Mouse (Mus musculus) CH12.LX (cell line): ENCODE data around the gene Ccdc115. TPM values are rescaled to one million over a fixed set of nuclear protein-coding genes. Genes with fewer than 3 reads are reported as not detected.

Experiments
- DNase-seq: peaks from one replicate; pipeline ENCODE4 v3.0.0-alpha.2; 2013; ENCODE audit errors: extremely low read depth
- H3K27ac ChIP-seq: 2 replicates; pipeline ENCODE4 v1.5.1; 2012; ENCODE audit warnings: low read depth, mild to moderate bottlenecking, control low read depth, moderate library complexity; ENCODE audit not compliant: insufficient read depth
- H3K27me3 ChIP-seq: replicated peaks from 2 replicates; pipeline ENCODE3; 2012; ENCODE audit warnings: inconsistent platforms
- H3K36me3 ChIP-seq, 2 experiments: replicated peaks in 1 of 2; 2 replicates each; pipeline versions ENCODE3 to v1.6.1; 2012; ENCODE audit warnings: inconsistent platforms in 1 of 2, low read length in 1 of 2, mild to moderate bottlenecking in 1 of 2, mixed read lengths in 1 of 2, moderate library complexity in 1 of 2; ENCODE audit not compliant: control insufficient read depth in 1 of 2, insufficient read depth in 1 of 2
- H3K4me1 ChIP-seq, 2 experiments: 2 replicates each; pipeline ENCODE4 v1.6.1; 2012; ENCODE audit warnings: inconsistent platforms in 1 of 2, moderate library complexity in 1 of 2; ENCODE audit not compliant: insufficient read depth in 2 of 2, control insufficient read depth in 1 of 2
- H3K4me2 ChIP-seq: 2 replicates; pipeline ENCODE4 v1.6.1; 2012; ENCODE audit warnings: low read depth, mild to moderate bottlenecking, control low read depth; ENCODE audit not compliant: poor library complexity, insufficient read depth, severe bottlenecking
- H3K4me3 ChIP-seq, 3 experiments: fragments of 150-350 bp in 1 of 3; sonication (generic) in 1 of 3; replicated peaks in 1 of 3; 2 replicates each; pipeline versions ENCODE3 to v1.5.1; 2011 to 2012; ENCODE audit warnings: low read depth in 2 of 3, low read length in 2 of 3, mild to moderate bottlenecking in 2 of 3, moderate library complexity in 2 of 3, control low read depth in 1 of 3, improper control_type of control experiment in 1 of 3, inconsistent platforms in 1 of 3, mixed read lengths in 1 of 3; ENCODE audit not compliant: poor library complexity in 1 of 3
- H3K79me2 ChIP-seq: replicated peaks from 2 replicates; pipeline ENCODE4 v1.6.1; 2012; ENCODE audit warnings: mild to moderate bottlenecking, moderate library complexity; ENCODE audit not compliant: control insufficient read depth, poor library complexity, insufficient read depth, severe bottlenecking; ENCODE audit errors: extremely low read depth
- H3K9ac ChIP-seq: 2 replicates; pipeline ENCODE4 v1.6.1; 2012; ENCODE audit warnings: low read depth, mild to moderate bottlenecking, control low read depth, moderate library complexity; ENCODE audit not compliant: insufficient read depth
- H3K9me3 ChIP-seq: replicated peaks from 2 replicates; pipeline ENCODE3; 2012; ENCODE audit warnings: low read length, inconsistent platforms, mixed read lengths
- BHLHE40 ChIP-seq: IDR thresholded peaks from 2 replicates; pipeline ENCODE4 v1.6.1; 2011; ENCODE audit warnings: mild to moderate bottlenecking, low read depth, low read length, improper control_type of control experiment
- CHD1 ChIP-seq: IDR thresholded peaks from 2 replicates; pipeline ENCODE4 v1.6.1; 2012; ENCODE audit warnings: low read depth, low read length, improper control_type of control experiment, inconsistent platforms
- CHD2 ChIP-seq: IDR thresholded peaks from 2 replicates; pipeline ENCODE4 v1.6.1; 2011; ENCODE audit warnings: low read length, improper control_type of control experiment
- CTCF ChIP-seq, 2 experiments: IDR thresholded peaks in 1 of 2; conservative IDR thresholded peaks in 1 of 2; 2 replicates each; pipeline ENCODE4 v1.5.1; 2011 to 2012; ENCODE audit warnings: low read depth in 2 of 2, low read length in 2 of 2, improper control_type of control experiment in 1 of 2, inconsistent platforms in 1 of 2, mild to moderate bottlenecking in 1 of 2, moderate library complexity in 1 of 2
- E2F4 ChIP-seq: IDR thresholded peaks from 2 replicates; pipeline ENCODE4 v1.6.1; 2011; ENCODE audit warnings: low read depth, low read length, improper control_type of control experiment; ENCODE audit not compliant: insufficient replicate concordance
- ELF1 ChIP-seq: IDR thresholded peaks from 2 replicates; pipeline ENCODE4 v1.6.1; 2014; ENCODE audit warnings: low read depth, mild to moderate bottlenecking, inconsistent platforms, low read length, improper control_type of control experiment
- EP300 ChIP-seq: IDR thresholded peaks from 2 replicates; pipeline ENCODE4 v1.6.1; 2011; ENCODE audit warnings: low read length, improper control_type of control experiment
- ETS1 ChIP-seq: conservative IDR thresholded peaks from 2 replicates; pipeline ENCODE4 v1.6.1; 2012; ENCODE audit warnings: low read depth, mild to moderate bottlenecking, inconsistent platforms, low read length, improper control_type of control experiment, moderate library complexity
- GABPA ChIP-seq: IDR thresholded peaks from 2 replicates; pipeline ENCODE4 v1.6.1; 2012; ENCODE audit warnings: low read depth, low read length, improper control_type of control experiment, inconsistent platforms; ENCODE audit not compliant: insufficient replicate concordance
- HCFC1 ChIP-seq: IDR thresholded peaks from 2 replicates; pipeline ENCODE4 v1.6.1; 2012; ENCODE audit warnings: low read depth, mild to moderate bottlenecking, inconsistent platforms, low read length, improper control_type of control experiment
- IRF4 ChIP-seq: IDR thresholded peaks from 2 replicates; pipeline ENCODE4 v1.6.1; 2014; ENCODE audit warnings: low read depth, mild to moderate bottlenecking, inconsistent platforms, low read length, improper control_type of control experiment
- JUN ChIP-seq: IDR thresholded peaks from 2 replicates; pipeline ENCODE4 v1.6.1; 2011; ENCODE audit warnings: low read depth, mild to moderate bottlenecking, low read length, improper control_type of control experiment, moderate library complexity; ENCODE audit not compliant: insufficient read depth
- JUND ChIP-seq: conservative IDR thresholded peaks from 2 replicates; pipeline ENCODE4 v1.6.1; 2011; ENCODE audit warnings: low read depth, low read length, improper control_type of control experiment
- KAT2A ChIP-seq: IDR thresholded peaks from 2 replicates; pipeline ENCODE4 v1.6.1; 2012; ENCODE audit warnings: low read length, improper control_type of control experiment, inconsistent platforms; ENCODE audit not compliant: insufficient replicate concordance
- MAFK ChIP-seq: IDR thresholded peaks from 2 replicates; pipeline ENCODE4 v1.6.1; 2011; ENCODE audit warnings: low read length, improper control_type of control experiment; ENCODE audit not compliant: insufficient replicate concordance
- MAX ChIP-seq: IDR thresholded peaks from 2 replicates; pipeline ENCODE4 v1.6.1; 2011; ENCODE audit warnings: low read length, improper control_type of control experiment
- MAZ ChIP-seq: IDR thresholded peaks from 2 replicates; pipeline ENCODE4 v1.6.1; 2012; ENCODE audit warnings: low read depth, mild to moderate bottlenecking, inconsistent platforms, low read length, improper control_type of control experiment, moderate library complexity
- MEF2A ChIP-seq: IDR thresholded peaks from 2 replicates; pipeline ENCODE4 v1.6.1; 2014; ENCODE audit warnings: low read depth, mild to moderate bottlenecking, inconsistent platforms, low read length, improper control_type of control experiment, borderline replicate concordance
- MXI1 ChIP-seq: IDR thresholded peaks from 2 replicates; pipeline ENCODE4 v1.6.1; 2011; ENCODE audit warnings: mild to moderate bottlenecking, low read depth, low read length, improper control_type of control experiment
- MYC ChIP-seq: IDR thresholded peaks from 2 replicates; pipeline ENCODE4 v1.6.1; 2011; ENCODE audit warnings: low read depth, mild to moderate bottlenecking, improper control_type of control experiment, low read length
- NELFE ChIP-seq: IDR thresholded peaks from 2 replicates; pipeline ENCODE4 v1.6.1; 2011; ENCODE audit warnings: low read depth, low read length, improper control_type of control experiment
- NRF1 ChIP-seq: IDR thresholded peaks from 2 replicates; pipeline ENCODE4 v1.6.1; 2014; ENCODE audit warnings: low read depth, mild to moderate bottlenecking, inconsistent platforms, low read length, improper control_type of control experiment, moderate library complexity
- PAX5 ChIP-seq: IDR thresholded peaks from 2 replicates; pipeline ENCODE4 v1.6.1; 2012; ENCODE audit warnings: low read length, inconsistent platforms, mixed read lengths
- POLR2A ChIP-seq: IDR thresholded peaks from 2 replicates; pipeline ENCODE4 v1.6.1; 2011; ENCODE audit warnings: low read depth, mild to moderate bottlenecking, improper control_type of control experiment, low read length
- POLR2AphosphoS2 ChIP-seq: IDR thresholded peaks from 2 replicates; pipeline ENCODE4 v1.6.1; 2011; ENCODE audit warnings: low read depth, low read length, improper control_type of control experiment
- RAD21 ChIP-seq: IDR thresholded peaks from 2 replicates; pipeline ENCODE4 v1.6.1; 2011; ENCODE audit warnings: low read depth, mild to moderate bottlenecking, low read length, improper control_type of control experiment, moderate library complexity
- RCOR1 ChIP-seq: conservative IDR thresholded peaks from 2 replicates; pipeline ENCODE4 v1.6.1; 2012; ENCODE audit warnings: low read depth, mild to moderate bottlenecking, inconsistent platforms, low read length, improper control_type of control experiment
- SIN3A ChIP-seq: IDR thresholded peaks from 2 replicates; pipeline ENCODE4 v1.6.1; 2012; ENCODE audit warnings: low read length, improper control_type of control experiment, inconsistent platforms
- SMC3 ChIP-seq: IDR thresholded peaks from 2 replicates; pipeline ENCODE4 v1.6.1; 2011; ENCODE audit warnings: low read depth, low read length, improper control_type of control experiment
- TBP ChIP-seq: conservative IDR thresholded peaks from 2 replicates; pipeline ENCODE4 v1.6.1; 2011; ENCODE audit warnings: low read depth, low read length, improper control_type of control experiment
- TCF12 ChIP-seq: IDR thresholded peaks from 2 replicates; pipeline ENCODE4 v1.6.1; 2014; ENCODE audit warnings: low read depth, mild to moderate bottlenecking, inconsistent platforms, low read length, improper control_type of control experiment
- UBTF ChIP-seq: IDR thresholded peaks from 2 replicates; pipeline ENCODE4 v1.6.1; 2012; ENCODE audit warnings: low read depth, mild to moderate bottlenecking, inconsistent platforms, low read length, improper control_type of control experiment, moderate library complexity
- USF1 ChIP-seq: IDR thresholded peaks from 2 replicates; pipeline ENCODE4 v1.6.1; 2014; ENCODE audit warnings: low read depth, mild to moderate bottlenecking, inconsistent platforms, low read length, improper control_type of control experiment
- USF2 ChIP-seq: conservative IDR thresholded peaks from 2 replicates; pipeline ENCODE4 v1.6.1; 2011; ENCODE audit warnings: low read depth, low read length, improper control_type of control experiment
- ZC3H11A ChIP-seq: IDR thresholded peaks from 2 replicates; pipeline ENCODE4 v1.6.1; 2012; ENCODE audit warnings: low read depth, mild to moderate bottlenecking, inconsistent platforms, low read length, improper control_type of control experiment
- ZKSCAN1 ChIP-seq: IDR thresholded peaks from 2 replicates; pipeline ENCODE4 v1.6.1; 2012; ENCODE audit warnings: low read depth, inconsistent platforms, low read length, improper control_type of control experiment, borderline replicate concordance
- ZMIZ1 ChIP-seq: IDR thresholded peaks from 2 replicates; pipeline ENCODE4 v1.6.1; 2012; ENCODE audit warnings: low read depth, mild to moderate bottlenecking, inconsistent platforms, low read length, improper control_type of control experiment
- ZNF384 ChIP-seq: IDR thresholded peaks from 2 replicates; pipeline ENCODE4 v1.6.1; 2012; ENCODE audit warnings: low read depth, low read length, improper control_type of control experiment, inconsistent platforms
- dilution Hi-C: fragments of 300-500 bp; cut with MboI; formaldehyde crosslinking; loops from 2 replicates; pipeline ENCODE4 v1.14.3; 2020; ENCODE audit warnings: low sequenced_read_pairs; ENCODE audit not compliant: extremely low pct_unique_long_range_greater_than_20kb, extremely low pct_ligation_motif_present
- in situ Hi-C: fragments of 300-500 bp; cut with MboI; formaldehyde crosslinking; loops from 3 replicates; pipeline ENCODE4 v1.14.3; 2019; ENCODE audit warnings: low sequenced_read_pairs, low pct_ligation_motif_present, low pct_unique_long_range_greater_than_20kb, mixed read lengths
- polyA plus RNA-seq: library from polyadenylated mRNA; unstranded; fragments of >175 nt; gene quantifications from 2 replicates; pipeline ENCODE4 v1.2.1, GENCODE M21; 2012; ENCODE audit warnings: low read depth; ENCODE audit not compliant: insufficient read length
- total RNA-seq, 2 experiments: library from RNA; depleted of rRNA; stranded (reverse); fragments of 300-350 nt in 1 of 2; fragments of >200 nt in 1 of 2; gene quantifications; 2 replicates each; pipeline ENCODE4 v1.2.3; 2012 to 2014

Gene Ccdc115
- total RNA-seq (2012; rRNA removed) (63.3 and 66.5 TPM in 2 replicates), total RNA-seq (2014; rRNA removed) (98.8 and 105 TPM in 2 replicates), polyA plus RNA-seq (95.8 and 96.3 TPM in 2 replicates)

DNA sequence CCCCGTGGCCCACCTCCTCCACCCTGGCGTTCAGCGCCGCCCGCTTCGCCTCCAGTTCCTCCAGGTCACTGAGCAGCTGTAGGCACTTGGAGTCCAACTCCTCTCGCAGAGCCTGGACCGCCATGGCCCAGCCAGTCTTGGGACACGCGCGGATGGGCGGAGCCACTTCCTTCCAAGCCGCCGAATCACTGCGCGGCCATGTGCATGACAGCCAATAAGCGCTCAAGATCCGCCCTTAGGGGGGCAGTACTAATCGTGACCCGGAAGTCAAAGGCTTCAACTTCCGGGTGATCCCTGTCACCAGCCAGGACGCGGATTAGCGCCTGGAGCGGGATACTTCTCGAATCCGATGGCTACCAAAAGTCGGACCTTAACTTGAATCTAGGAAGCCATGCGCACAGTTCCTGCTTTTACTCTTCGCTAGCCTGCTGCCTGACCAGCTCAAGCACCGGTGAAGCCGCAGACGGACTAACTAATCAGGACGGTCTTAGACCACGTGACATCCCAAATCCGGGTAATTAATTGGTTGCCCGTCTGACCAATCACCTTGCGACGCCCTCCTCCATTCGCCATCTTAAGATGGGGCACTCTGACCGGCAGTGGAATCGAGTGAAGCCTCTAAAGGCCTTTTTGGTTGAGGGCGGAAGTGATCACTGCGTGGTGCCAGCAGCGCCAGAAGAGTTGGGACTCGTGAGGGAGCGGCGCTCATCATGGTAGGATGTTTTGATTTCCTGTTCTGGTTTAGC is at the start of gene Ccdc115, which contains the start of gene Imp4:
Ccdc115 (minus strand) TSS at position 458 of the 746 bp plus-strand sequence.
Imp4 (plus strand) TSS at position 637 of the 746 bp plus-strand sequence.
- H3K9me3 ChIP-seq = no peaks in the 10 kb centered on the region
- dilution Hi-C loops = no loop called here
- DNase-seq = peak; percentile 99
- H3K36me3 ChIP-seq = peaks cover 34 to 39% of the 10 kb centered on the region in 2 experiments
- no peak for TF ChIP-seq ZNF384
- peak; percentile 74; the same call in 1 of the 2 replicates for TF ChIP-seq POLR2AphosphoS2
- TF ChIP-seq PAX5 = no peak
- TF ChIP-seq MYC = peak; percentile 87; the same call in 1 of the 2 replicates
- TF ChIP-seq CHD2 = peak; percentile 96
- peak; percentile 88 for TF ChIP-seq NELFE
- TF ChIP-seq ZKSCAN1 = no peak
- peak; percentile 94 for TF ChIP-seq USF2
- TF ChIP-seq MAZ = 0 out of 2 replicates have a peak, but pooled peaks have one; percentile 2
- no peak for TF ChIP-seq EP300
- TF ChIP-seq JUND = no peak
- TF ChIP-seq KAT2A = peak; percentile 84; the same call in 1 of the 2 replicates
- TF ChIP-seq MAFK = no peak
- TF ChIP-seq MAX = peak; percentile 96
- no peak for TF ChIP-seq CHD1
- 0 out of 2 replicates have a peak, but pooled peaks have one; percentile 43 for TF ChIP-seq E2F4
- no peak for TF ChIP-seq MEF2A
- peak; percentile 28 for TF ChIP-seq BHLHE40
- TF ChIP-seq UBTF = no peak
- TF ChIP-seq HCFC1 = peak; percentile 87
- no peak for TF ChIP-seq ZC3H11A
- peak; percentile 83 for TF ChIP-seq NRF1
- TF ChIP-seq MXI1 = peak; percentile 88
- peak; percentile 38; the same call in 1 of the 2 replicates for TF ChIP-seq ZMIZ1
- peak; percentile 74 for TF ChIP-seq POLR2A
- no peak for TF ChIP-seq SMC3
- TF ChIP-seq GABPA = no peak; the same call in 1 of the 2 replicates
- peak; percentile 92 for TF ChIP-seq SIN3A
- TF ChIP-seq ELF1 = peak; percentile 96
- no peak for TF ChIP-seq RAD21
- no peak for TF ChIP-seq ETS1
- peak; percentile 50; the same call in 1 of the 2 replicates for TF ChIP-seq TBP
- peak; percentile 94 for TF ChIP-seq RCOR1
- peak; percentile 91 for TF ChIP-seq USF1
- peak; percentile 73 for TF ChIP-seq TCF12
- peak; percentile 52; the same call in 1 of the 2 replicates for TF ChIP-seq IRF4
- no peak for TF ChIP-seq CTCF (conservative IDR thresholded peaks at IDR 0.05 in 1 of 2, IDR thresholded peaks at IDR 0.05 in 1 of 2; ENCODE audit: low read depth in 2 of 2, low read length in 2 of 2)
- TF ChIP-seq JUN = no peak
- peak within 1 kb of the TSS; percentile 91 for H3K9ac ChIP-seq
- peak within 1 kb of the TSS; percentile 82 to 97 (median 86) for H3K4me3 ChIP-seq
- H3K4me1 ChIP-seq = peaks cover 0 to 43% of the 10 kb centered on the region in 2 experiments
- H3K4me2 ChIP-seq = peak within 1 kb of the TSS; percentile 97
- H3K27me3 ChIP-seq = no peaks in the 10 kb centered on the region
- peak within 1 kb of the TSS; percentile 61 for H3K27ac ChIP-seq
- in situ Hi-C loops = no loop called here
- H3K79me2 ChIP-seq = peaks cover 26% of the 10 kb centered on the region
